Mouse (Mus musculus): Measurements from ENCODE around the gene Wdfy2.

Gene Wdfy2

DNA sequence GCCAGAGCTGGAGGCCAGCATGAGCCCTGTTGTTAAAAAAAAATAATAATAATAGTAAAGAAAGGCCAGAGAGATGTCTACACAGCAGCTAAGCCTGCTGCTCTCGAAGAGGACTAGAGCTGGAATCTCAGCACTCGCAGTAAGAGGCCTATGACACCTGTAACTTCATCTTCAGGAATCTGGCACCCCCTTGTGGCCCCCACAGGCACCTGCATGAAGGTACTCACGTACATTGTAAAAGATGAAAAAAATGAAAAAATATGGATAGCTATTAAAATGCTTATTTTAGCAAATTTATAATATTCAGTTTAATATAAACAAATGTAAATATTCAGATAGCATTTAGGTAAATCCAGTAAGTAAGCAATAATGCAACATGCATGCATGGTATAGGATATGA, 102.0 kb downstream of the Wdfy2 start:
- peak in 1 of 2 experiments; percentile 41 for DNase-seq

DNA sequence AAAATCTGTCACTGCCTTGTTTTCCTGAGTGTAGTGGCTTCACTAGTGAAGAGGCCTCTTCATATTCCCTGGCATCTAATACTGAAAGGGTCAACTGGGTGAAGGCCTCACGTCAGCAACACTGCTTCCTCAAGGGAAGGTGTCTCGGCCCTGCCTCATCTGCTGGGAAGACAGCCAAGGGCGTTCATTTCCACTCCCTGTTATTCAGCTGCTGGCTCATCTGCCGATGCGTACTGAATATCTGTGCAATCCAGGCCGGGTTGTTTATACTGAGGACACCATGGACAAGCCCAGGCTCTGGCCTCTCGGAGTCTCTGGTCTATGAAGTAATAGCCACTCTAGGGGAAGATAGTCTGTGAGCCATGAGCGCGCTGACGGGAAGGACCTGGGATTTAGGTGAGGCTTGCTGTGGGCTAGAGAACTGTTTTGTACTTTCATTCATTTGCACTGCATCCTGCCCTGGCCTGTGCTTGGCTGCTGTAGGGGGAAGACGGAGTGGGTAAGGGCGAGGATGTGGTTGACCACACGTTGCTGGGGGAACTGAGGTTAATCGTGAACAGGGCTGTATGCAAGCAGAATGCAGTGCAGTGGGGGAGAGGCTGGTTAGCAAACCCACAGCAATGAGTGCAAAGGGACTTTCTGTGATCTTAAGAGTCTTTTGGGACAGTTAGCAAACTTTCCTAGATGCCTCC, 103.1 kb downstream of the Wdfy2 start:
- no peak for DNase-seq

DNA sequence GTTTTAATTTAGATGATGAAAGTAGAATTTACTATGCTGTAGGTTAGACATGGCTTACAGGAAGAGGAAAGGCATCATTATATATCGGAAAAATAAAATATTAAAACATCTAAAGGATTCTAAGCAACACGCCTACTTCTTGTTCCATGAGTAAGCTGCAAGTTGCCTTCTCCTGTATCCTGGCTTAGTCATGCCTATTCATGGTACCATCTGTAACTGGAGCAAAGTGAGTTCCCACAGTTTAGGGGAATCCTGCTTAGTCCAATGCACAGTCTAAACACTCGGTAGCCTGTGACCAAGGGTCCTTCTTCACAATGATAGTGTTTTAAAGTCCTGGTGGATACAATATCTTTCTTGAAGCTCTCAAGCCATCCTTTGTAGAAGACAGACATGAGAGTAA, 109.3 kb downstream of the Wdfy2 start:
- DNase-seq = no peak

DNA sequence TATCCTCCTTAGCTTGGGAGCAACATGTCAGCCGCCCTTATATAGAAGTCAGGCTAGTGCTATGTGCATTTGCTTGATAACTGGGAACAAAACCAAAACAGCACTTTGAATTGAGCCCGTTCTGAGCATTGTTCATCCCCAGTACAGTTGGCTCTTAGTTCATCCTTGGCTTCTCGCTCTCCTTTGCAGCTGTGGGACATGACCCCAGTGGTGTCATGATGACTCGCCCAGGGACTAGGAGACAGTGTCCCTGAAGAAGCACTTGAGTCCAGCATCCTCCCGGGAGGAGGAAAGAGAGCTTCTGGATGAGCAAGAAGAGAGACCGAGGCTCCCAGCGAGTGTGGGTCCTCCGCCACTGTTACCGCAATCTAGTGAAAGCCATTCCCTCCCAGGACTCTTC, 118.6 kb downstream of the Wdfy2 start:
- no peak for DNase-seq

DNA sequence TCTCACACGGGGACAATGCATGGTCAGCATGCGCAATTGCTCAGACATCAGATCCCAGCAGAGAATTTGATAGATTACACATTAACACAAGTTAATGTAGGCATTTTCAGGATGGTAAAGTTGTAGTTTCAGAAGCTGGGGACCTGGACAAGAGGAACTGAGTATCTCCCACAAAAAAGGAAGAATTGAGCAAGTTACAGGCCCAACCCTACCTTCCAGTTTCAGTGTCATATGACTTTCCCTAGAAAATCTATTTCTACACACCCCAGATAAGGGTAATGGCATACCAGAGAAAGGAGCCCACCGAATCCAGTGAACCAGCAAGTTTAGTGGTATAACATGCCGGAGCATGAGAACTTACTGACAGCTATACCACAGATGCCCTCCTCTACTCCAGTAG, 126.2 kb downstream of the Wdfy2 start:
- no peak for DNase-seq

DNA sequence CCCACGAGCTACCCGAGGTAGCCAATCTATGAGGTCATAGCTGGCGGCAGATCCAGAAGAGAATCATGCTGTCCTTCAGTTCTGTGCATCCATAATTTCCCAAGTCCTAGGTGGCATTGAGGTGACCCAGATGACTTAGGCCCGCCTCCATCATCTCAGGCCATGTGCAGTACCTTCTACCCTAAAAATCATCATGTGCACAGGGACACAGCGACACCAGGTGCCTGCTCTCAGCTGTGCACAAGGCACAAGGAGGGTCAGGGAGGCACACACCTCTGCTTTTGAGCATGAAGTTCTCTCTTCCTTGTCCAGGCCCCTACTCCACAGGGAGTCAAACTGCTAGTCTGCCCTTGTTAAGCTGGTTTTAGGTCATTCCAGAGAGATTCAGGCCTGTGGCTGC, 127.9 kb downstream of the Wdfy2 start:
- DNase-seq = peak in 1 of 2 experiments; percentile 16

DNA sequence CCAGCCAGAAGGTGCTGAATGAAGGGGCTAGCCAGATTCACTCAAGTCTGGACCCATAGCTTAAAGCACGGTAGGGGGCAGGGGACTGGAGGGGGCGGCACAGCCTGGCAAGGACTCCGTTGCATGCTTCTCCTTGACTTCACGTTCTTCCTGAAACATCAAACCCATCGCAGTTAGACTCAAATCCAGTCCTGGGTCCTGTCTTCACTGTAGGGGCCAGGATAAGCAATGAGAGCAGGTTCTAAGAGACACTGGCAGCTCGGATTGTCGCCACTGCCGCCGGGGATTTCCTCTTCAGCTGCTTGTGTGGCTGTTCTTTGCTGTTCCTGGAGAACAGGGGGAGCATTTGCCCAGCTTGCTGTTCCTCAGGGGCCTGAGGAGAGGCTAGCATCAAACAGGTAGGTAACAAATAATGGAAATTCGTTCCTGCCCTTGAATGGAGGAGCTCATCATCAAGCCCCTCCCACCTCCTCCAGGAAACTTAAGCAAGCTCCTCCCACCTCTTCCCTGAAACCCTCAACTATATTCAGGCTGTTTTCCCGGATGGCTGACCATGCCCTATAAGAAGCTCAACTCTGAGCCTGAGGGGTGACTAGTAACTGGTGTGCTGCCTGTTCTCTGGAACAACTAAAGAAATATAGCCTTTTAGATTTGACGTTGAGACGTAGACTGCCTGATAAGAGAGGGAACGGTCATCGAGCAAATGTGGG, 128.5 kb downstream of the Wdfy2 start:
- no peak for DNase-seq

DNA sequence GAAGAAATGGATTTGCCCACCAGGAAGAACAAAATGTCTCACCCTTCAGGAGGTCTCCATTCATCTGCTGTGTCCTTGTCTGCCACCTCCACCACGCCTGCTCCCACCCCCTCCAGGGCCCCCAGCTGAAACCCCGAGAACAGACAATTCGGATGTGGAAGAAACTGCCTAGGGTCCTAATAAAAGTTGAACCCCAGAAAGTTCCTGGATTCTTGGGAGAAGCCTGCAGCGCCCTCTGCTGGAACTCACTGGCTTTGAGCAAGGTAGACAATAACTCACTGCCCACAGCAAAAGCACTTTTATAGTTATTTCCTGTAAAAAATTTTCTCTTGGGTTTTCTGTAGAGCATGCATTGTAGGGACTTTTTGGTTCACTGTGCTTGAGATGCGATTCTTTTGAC, 137.6 kb downstream of the Wdfy2 start:
- DNase-seq = peak; percentile 78 to 85

DNA sequence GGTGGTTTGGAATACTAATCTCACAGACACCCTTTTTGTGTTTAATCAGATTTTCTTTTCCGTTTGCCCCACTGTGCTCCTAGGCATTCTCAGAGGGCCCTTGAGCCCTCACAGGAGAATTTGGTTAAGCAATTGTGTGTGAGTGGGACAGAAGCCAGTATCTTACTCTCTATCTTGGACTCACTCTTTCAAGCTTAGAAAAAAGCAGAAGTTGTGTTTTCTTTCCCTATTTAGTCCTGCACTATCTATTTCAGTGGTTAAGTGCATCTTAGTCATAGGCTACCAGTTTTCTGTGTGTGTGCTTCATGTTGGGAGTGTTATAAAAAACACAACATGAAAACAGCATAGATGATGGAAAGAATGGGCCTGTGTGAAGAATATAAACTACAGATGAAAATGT, 142.3 kb downstream of the Wdfy2 start:
- DNase-seq = no peak

DNA sequence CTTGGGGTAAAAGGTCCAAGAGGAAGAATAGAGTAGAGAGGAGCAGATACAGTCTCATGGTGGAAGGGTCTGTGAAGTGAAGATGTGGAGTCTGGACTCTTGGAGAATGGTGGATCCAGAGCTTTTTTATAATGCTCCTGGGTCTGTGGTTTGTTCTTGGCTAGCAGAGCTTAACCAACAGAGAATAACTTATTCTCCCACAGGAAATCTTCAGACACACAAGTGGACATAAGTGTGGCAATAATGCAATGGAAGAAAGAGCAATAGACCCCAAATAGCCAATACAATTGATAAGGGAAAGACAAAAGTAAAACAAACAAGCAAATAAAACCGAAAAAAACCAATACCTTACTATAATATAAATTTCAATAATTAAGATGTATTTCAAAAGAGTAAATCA, 146.9 kb downstream of the Wdfy2 start, which contains the start of gene Defb48:
Gene Defb48 (minus strand): TSS at position 101 of the 400 bp plus-strand sequence.
- no peak for DNase-seq

DNA sequence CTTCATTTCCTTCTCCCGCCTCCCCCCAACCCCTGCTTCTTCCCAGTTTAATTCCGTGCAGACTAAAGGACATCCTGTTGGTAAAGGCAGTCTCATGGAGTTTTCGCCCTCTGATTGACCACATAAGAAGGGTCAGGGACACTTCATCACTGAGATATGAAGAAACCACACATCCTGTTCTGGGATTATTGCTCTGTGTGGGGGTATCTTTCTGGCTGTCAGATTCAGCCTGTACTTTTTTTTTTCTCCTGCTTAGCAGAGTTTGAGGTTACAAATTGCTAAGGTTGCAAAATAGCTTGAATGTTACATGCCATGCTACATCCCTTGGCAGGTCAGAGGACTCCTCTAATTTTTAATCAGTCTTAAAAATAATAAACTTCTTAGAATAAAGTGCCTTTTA, 153.8 kb downstream of the Wdfy2 start:
- DNase-seq = no peak

DNA sequence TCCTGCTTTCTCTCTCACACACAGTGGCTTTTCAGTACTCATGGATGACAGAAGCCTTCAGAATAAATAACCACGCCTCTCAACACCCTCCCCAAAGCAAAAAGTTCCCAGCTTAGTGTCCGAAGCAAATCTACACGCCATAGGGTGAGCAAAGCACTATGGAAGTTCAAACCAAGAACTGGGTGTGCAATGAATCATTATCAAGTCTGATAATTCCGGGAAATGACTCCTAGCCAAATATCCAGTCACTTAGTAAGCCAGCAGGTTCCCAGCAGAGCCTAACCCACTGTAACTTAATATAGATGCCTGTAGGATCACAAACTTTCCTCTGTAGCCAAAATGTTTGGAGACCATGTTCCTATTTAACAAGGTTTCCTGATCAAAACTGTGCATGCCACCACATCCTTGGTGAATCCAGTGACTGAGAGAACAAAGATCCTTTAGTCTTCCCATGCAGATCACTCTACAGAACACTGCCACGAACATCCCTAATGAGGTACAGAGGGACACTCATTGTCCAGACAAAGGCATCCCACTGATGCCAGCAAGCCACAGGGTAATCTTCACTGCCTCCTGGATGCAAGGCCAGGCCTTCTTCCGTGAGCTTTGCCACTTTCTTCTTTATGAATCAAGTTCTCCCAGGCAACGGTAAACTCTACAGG, 154.5 kb downstream of the Wdfy2 start:
- DNase-seq = no peak

DNA sequence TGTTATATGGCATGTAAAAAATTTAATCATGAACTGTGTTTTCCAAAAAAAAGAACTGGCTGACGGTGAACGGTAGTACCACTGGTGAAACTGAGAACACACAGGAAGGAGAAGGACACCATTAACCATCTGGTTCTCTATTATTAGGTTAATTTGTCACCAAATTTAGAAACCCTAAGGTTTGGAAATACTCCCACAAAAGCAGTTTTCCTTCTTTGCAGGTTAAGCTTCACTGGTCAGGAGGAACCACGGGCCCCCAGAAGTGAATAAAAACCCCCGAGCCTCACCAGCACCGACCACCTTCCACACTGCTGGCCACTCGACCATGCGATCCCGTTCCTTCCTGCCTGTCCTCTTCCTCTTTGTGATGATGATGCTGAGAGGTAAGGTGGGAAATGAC, 160.3 kb downstream of the Wdfy2 start, which contains the start of gene Defb47:
Gene Defb47 (plus strand): TSS at position 301 of the 400 bp plus-strand sequence.
- no peak for DNase-seq

DNA sequence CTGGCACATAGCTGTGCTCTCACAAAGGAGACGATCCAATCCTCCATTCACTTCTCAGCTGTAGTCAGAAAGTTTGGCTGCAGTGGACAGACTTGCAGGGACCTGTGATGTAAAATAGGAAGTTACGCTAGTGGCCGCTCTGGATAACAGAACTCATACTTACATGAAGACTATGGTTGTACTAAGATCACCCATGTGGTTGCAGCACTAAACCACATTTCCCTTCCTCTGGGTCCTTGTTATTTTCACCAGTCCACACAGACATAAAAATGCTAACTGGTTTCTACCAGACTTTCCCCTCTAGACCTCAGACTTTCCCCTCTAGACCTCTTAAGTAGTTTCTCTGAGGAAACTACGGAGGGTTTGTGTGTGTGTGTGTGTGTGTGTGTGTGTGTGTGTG, 161.5 kb downstream of the Wdfy2 start:
- DNase-seq = no peak

DNA sequence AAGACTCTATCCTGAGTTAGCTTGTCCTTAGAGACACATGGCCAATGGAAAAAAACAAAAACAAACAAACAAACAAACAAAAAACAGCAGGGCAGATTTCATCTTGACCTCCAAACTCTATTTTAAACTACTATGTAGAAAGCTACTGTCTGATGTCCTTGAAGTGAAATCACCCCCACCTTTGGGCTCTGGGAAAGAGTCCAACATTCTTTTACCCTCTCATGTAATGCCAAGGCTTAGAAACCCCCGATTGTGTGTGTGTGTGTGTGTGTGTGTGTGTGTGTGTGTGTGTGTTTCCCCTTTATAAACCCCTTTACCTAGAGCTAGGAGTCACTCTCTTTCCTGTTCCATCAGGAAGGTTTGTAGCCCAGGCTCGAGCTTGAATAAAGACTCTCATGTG, 165.1 kb downstream of the Wdfy2 start:
- DNase-seq = no peak
